Mouse (Mus musculus) neural tube, embryonic 14.5 days (tissue): ENCODE results near the gene Dpf3. TPM values are rescaled to one million over a fixed set of nuclear protein-coding genes. Genes with fewer than 3 reads are reported as not detected.

ENCODE experiments used
- ATAC-seq: fragments of 200-750 bp; cut with Nextera tagmentation; 2 replicates; pipeline ENCODE4 v1.8.0; 2017; ENCODE audit warnings: low read depth, mild to moderate bottlenecking, moderate TSS enrichment, moderate library complexity
- H3K27ac ChIP-seq: fragments of 300-500 bp; sonication (generic); 2 replicates; pipeline ENCODE4 v1.5.1; 2014; ENCODE audit warnings: low read depth, mild to moderate bottlenecking, control low read depth, low read length, moderate library complexity, mixed read lengths
- H3K27me3 ChIP-seq: fragments of 300-500 bp; sonication (generic); 2 replicates; pipeline ENCODE4 v1.6.1; 2014; ENCODE audit warnings: low read length; ENCODE audit not compliant: control insufficient read depth, insufficient read depth
- H3K36me3 ChIP-seq: fragments of 300-500 bp; sonication (generic); 2 replicates; pipeline ENCODE4 v1.6.1; 2014; ENCODE audit warnings: low read length, mixed read lengths; ENCODE audit not compliant: control insufficient read depth, insufficient read depth
- H3K4me1 ChIP-seq: fragments of 300-500 bp; sonication (generic); 2 replicates; pipeline ENCODE4 v1.6.1; 2014; ENCODE audit warnings: low read length; ENCODE audit not compliant: control insufficient read depth, insufficient read depth
- H3K4me2 ChIP-seq: fragments of 300-500 bp; sonication (generic); 2 replicates; pipeline ENCODE4 v1.6.1; 2014; ENCODE audit warnings: mild to moderate bottlenecking, low read depth, low read length, control low read depth
- H3K4me3 ChIP-seq: fragments of 300-500 bp; sonication (generic); 2 replicates; pipeline ENCODE4 v1.5.1; 2014; ENCODE audit warnings: low read depth, low read length, control low read depth, mixed read lengths
- H3K9ac ChIP-seq: fragments of 300-500 bp; sonication (generic); replicated peaks from 2 replicates; pipeline ENCODE4 v1.6.1; 2014; ENCODE audit warnings: low read depth, mild to moderate bottlenecking, control low read depth, low read length, mixed read lengths
- H3K9me3 ChIP-seq: fragments of 300-500 bp; sonication (generic); 2 replicates; pipeline ENCODE4 v1.6.1; 2016; ENCODE audit warnings: low read length; ENCODE audit not compliant: control insufficient read depth
- WGBS: fragments of 180-500 bp; shearing (Covaris S2); extraction: QIAGEN DNeasy Blood & Tissue Kit; methylation state at CpG from one replicate; pipeline ENCODE4 v1.1.7; 2014; 5-methylcytosine and 5-hydroxymethylcytosine counted together
- polyA plus RNA-seq: library from polyadenylated mRNA; unstranded; fragments of >200 nt; fragmentation: Nextera tagmentation; extraction: Ambion mirVana; gene quantifications from 2 replicates; pipeline ENCODE4 v1.2.1, GENCODE M21; 2014

The Dpf3 gene
- polyA plus RNA-seq, 1 experiment from 2014 or later: 29.2 TPM

GRCm38 (mm10) chr12:83438002-83438401 is 49.5 kb downstream of the Dpf3 start:
- Histone ChIP-seq H3K4me3 (no peak overlapping the region), H3K27ac (no peak overlapping the region), H3K4me1 (no peaks in the 10 kb centered on the region), H3K9me3 (no peaks in the 10 kb centered on the region), H3K27me3 (no peaks in the 10 kb centered on the region), H3K36me3 (no peaks in the 10 kb centered on the region), H3K9ac (no peak overlapping the region), H3K4me2 (no peak overlapping the region)
- WGBS: 92% methylated on average over 2 of the region's 2 CpGs
- ATAC-seq: no peak

- H3K9me3 ChIP-seq: no peaks in the 10 kb centered on the region
- H3K4me1 ChIP-seq: no peaks in the 10 kb centered on the region
- H3K4me3 ChIP-seq: no peak overlapping the region
- no peak for ATAC-seq
- H3K27ac ChIP-seq: no peak overlapping the region
- H3K4me2 ChIP-seq: no peak overlapping the region
- 54% methylated on average over 10 of the region's 10 CpGs for WGBS
- no peak overlapping the region for H3K9ac ChIP-seq
- no peaks in the 10 kb centered on the region for H3K36me3 ChIP-seq
- no peaks in the 10 kb centered on the region for H3K27me3 ChIP-seq
Measured at GRCm38 (mm10) chr12:83433987-83434698, 53.4 kb downstream of the Dpf3 start.

DNA sequence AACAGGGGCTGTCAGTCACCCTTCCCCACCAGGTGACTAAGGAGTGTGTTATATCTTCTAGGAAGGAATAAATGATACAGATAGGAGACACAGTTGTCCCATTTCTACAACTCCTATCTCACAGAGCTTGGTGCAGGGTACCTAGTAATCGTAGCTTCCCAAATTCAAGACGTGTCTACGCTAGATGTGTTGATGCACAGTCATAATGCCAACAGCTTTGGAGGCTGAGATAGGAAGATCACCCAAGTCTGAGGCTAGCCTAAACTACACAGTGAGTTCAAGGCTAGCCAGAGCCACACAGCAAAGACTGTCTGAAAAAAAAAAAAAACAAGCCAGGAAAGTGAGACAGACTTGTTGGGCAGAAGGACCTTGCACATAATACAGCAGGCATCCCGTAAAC is 54.1 kb downstream of the Dpf3 start:
- H3K27me3 ChIP-seq: no peaks in the 10 kb centered on the region
- no peak overlapping the region for H3K4me2 ChIP-seq
- H3K4me1 ChIP-seq: no peaks in the 10 kb centered on the region
- WGBS: 96% methylated on average over 4 of the region's 4 CpGs
- H3K9ac ChIP-seq: no peak overlapping the region
- no peaks in the 10 kb centered on the region for H3K9me3 ChIP-seq
- H3K36me3 ChIP-seq: no peaks in the 10 kb centered on the region
- no peak overlapping the region for H3K27ac ChIP-seq
- no peak overlapping the region for H3K4me3 ChIP-seq
- ATAC-seq: no peak

DNA sequence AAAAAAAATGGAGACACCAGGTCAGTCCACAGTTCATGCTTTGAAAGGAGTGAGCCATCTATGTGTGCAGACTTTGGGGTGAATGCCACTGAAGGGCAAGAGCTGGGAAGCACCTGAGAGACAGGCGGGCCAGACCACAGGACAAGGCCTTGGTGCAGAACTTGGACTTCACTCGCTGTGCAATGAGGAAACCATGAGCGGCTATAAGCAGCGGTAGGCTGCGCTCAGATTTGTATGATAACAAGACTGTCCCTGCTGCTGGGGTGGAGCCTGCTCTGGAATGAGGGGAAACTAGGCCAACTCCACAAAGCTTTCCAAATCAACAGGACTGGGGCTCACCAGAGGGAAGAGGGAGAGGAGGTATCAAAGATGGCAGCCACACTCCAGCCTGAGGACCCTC is 57.3 kb downstream of the Dpf3 start:
- no peak for ATAC-seq
- Histone ChIP-seq H3K4me1 (no peaks in the 10 kb centered on the region), H3K27ac (no peak overlapping the region), H3K36me3 (no peaks in the 10 kb centered on the region), H3K9me3 (no peaks in the 10 kb centered on the region), H3K4me2 (no peak overlapping the region), H3K9ac (no peak overlapping the region), H3K27me3 (no peaks in the 10 kb centered on the region), H3K4me3 (no peak overlapping the region)
- WGBS: 96% methylated on average over 5 of the region's 5 CpGs

- H3K4me3 ChIP-seq: no peak overlapping the region
- no peaks in the 10 kb centered on the region for H3K27me3 ChIP-seq
- no peaks in the 10 kb centered on the region for H3K9me3 ChIP-seq
- no peak overlapping the region for H3K4me2 ChIP-seq
- no peaks in the 10 kb centered on the region for H3K36me3 ChIP-seq
- WGBS: 58% methylated on average over 9 of the region's 9 CpGs
- H3K4me1 ChIP-seq: no peaks in the 10 kb centered on the region; the same call in 1 of the 2 replicates
- H3K9ac ChIP-seq: no peak overlapping the region
- no peak overlapping the region for H3K27ac ChIP-seq
- ATAC-seq: no peak
Measured at GRCm38 (mm10) chr12:83428016-83428415, 59.5 kb downstream of the Dpf3 start.

- Histone ChIP-seq H3K4me1 (no peaks in the 10 kb centered on the region; the same call in 1 of the 2 replicates), H3K27ac (no peak overlapping the region), H3K9me3 (no peaks in the 10 kb centered on the region), H3K27me3 (no peaks in the 10 kb centered on the region), H3K36me3 (no peaks in the 10 kb centered on the region), H3K4me3 (no peak overlapping the region), H3K9ac (no peak overlapping the region), H3K4me2 (no peak overlapping the region)
- WGBS: 25% methylated on average over 4 of the region's 4 CpGs
- ATAC-seq: no peak
Measured at GRCm38 (mm10) chr12:83427601-83428000, 59.9 kb downstream of the Dpf3 start.

- no peaks in the 10 kb centered on the region; the same call in 1 of the 2 replicates for H3K4me1 ChIP-seq
- no peak for ATAC-seq
- no peak overlapping the region for H3K27ac ChIP-seq
- no peak overlapping the region for H3K4me3 ChIP-seq
- WGBS: 74% methylated on average over 5 of the region's 5 CpGs
- no peaks in the 10 kb centered on the region for H3K27me3 ChIP-seq
- H3K9ac ChIP-seq: no peak overlapping the region
- no peaks in the 10 kb centered on the region for H3K9me3 ChIP-seq
- no peak overlapping the region for H3K4me2 ChIP-seq
- no peaks in the 10 kb centered on the region for H3K36me3 ChIP-seq
Measured at GRCm38 (mm10) chr12:83426326-83426725, 61.2 kb downstream of the Dpf3 start.

GRCm38 (mm10) chr12:83425736-83426135 is 61.8 kb downstream of the Dpf3 start:
- Histone ChIP-seq H3K27ac (no peak overlapping the region), H3K9ac (no peak overlapping the region), H3K4me3 (no peak overlapping the region), H3K27me3 (no peaks in the 10 kb centered on the region), H3K36me3 (no peaks in the 10 kb centered on the region), H3K4me2 (no peak overlapping the region), H3K9me3 (no peaks in the 10 kb centered on the region), H3K4me1 (no peaks in the 10 kb centered on the region; the same call in 1 of the 2 replicates)
- no peak for ATAC-seq
- 86% methylated on average over 7 of the region's 7 CpGs for WGBS

GRCm38 (mm10) chr12:83424720-83425444 is 62.6 kb downstream of the Dpf3 start:
- H3K36me3 ChIP-seq: no peaks in the 10 kb centered on the region
- ATAC-seq: no peak
- no peak overlapping the region for H3K27ac ChIP-seq

More at GRCm38 (mm10) chr12:83424720-83425444, 62.6 kb downstream of the Dpf3 start:
- WGBS: 73% methylated on average over 11 of the region's 11 CpGs
- no peaks in the 10 kb centered on the region; the same call in 1 of the 2 replicates for H3K4me1 ChIP-seq
- no peak overlapping the region for H3K4me2 ChIP-seq
- H3K27me3 ChIP-seq: no peaks in the 10 kb centered on the region
- H3K9me3 ChIP-seq: no peaks in the 10 kb centered on the region
- no peak overlapping the region for H3K9ac ChIP-seq
- no peak overlapping the region for H3K4me3 ChIP-seq
